Mouse (Mus musculus): ENCODE data around the gene Chn1. TPM values are rescaled to one million over a fixed set of nuclear protein-coding genes. Genes with fewer than 3 reads are reported as not detected.

Chn1 gene
- polyA plus RNA-seq, 1 experiment from 2014 or later = 84.1 TPM

GRCm38 (mm10) chr2:73585347-73585831 lies 189.8 kb downstream of the Chn1 start:
- Histone ChIP-seq H3K4me1 (ENCODE audit: control insufficient read depth, insufficient read depth, low read length) (peaks cover 11% of the 10 kb centered on the region), H3K9ac (ENCODE audit: low read depth, low read length) (peak overlapping the region; percentile 32; the same call in 1 of the 2 replicates), H3K27me3 (ENCODE audit: control insufficient read depth, insufficient read depth, low read depth, low read length) (peaks cover 4% of the 10 kb centered on the region; the same call in 1 of the 2 replicates), H3K9me3 (replicated peaks; ENCODE audit: control insufficient read depth, low read length, poor library complexity, severe bottlenecking) (no peaks in the 10 kb centered on the region), H3K27ac (ENCODE audit: low read length) (no peak overlapping the region), H3K4me3 (ENCODE audit: low read depth, low read length) (peak overlapping the region; percentile 35), H3K4me2 (ENCODE audit: low read length) (peak overlapping the region; percentile 58), H3K36me3 (ENCODE audit: control insufficient read depth, insufficient read depth, low read length) (no peaks in the 10 kb centered on the region)
- 0 out of 2 replicates have a peak, but pooled peaks have one; percentile 30 for ATAC-seq
- WGBS = 11% methylated on average over 12 of the region's 12 CpGs

GRCm38 (mm10) chr2:73584645-73585346 lies 190.3 kb downstream of the Chn1 start:
- Histone ChIP-seq H3K9me3 (replicated peaks; ENCODE audit: control insufficient read depth, low read length, poor library complexity, severe bottlenecking) (no peaks in the 10 kb centered on the region), H3K9ac (ENCODE audit: low read depth, low read length) (peak overlapping the region; percentile 32), H3K4me2 (ENCODE audit: low read length) (peak overlapping the region; percentile 58), H3K4me1 (ENCODE audit: control insufficient read depth, insufficient read depth, low read length) (peaks cover 6% of the 10 kb centered on the region), H3K36me3 (ENCODE audit: control insufficient read depth, insufficient read depth, low read length) (no peaks in the 10 kb centered on the region), H3K27me3 (ENCODE audit: control insufficient read depth, insufficient read depth, low read depth, low read length) (peaks cover 4% of the 10 kb centered on the region; the same call in 1 of the 2 replicates), H3K4me3 (ENCODE audit: low read depth, low read length) (peak overlapping the region; percentile 35), H3K27ac (ENCODE audit: low read length) (no peak overlapping the region)
- peak; percentile 86 for ATAC-seq
- WGBS = 2% methylated on average over 15 of the region's 18 CpGs

GRCm38 (mm10) chr2:73580720-73581119 lies 194.4 kb downstream of the Chn1 start:
- ATAC-seq = no peak
- H3K36me3 ChIP-seq (ENCODE audit: control insufficient read depth, insufficient read depth, low read length) = no peaks in the 10 kb centered on the region
- no peak overlapping the region for H3K9ac ChIP-seq (ENCODE audit: low read depth, low read length)
- no peak overlapping the region for H3K4me2 ChIP-seq (ENCODE audit: low read length)
- no peak overlapping the region for H3K4me3 ChIP-seq (ENCODE audit: low read depth, low read length)
- peaks cover 4% of the 10 kb centered on the region for H3K4me1 ChIP-seq (ENCODE audit: control insufficient read depth, insufficient read depth, low read length)
- 89% methylated on average over 5 of the region's 5 CpGs for WGBS
- peaks cover 4% of the 10 kb centered on the region; the same call in 1 of the 2 replicates for H3K27me3 ChIP-seq (ENCODE audit: control insufficient read depth, insufficient read depth, low read depth, low read length)
- H3K27ac ChIP-seq (ENCODE audit: low read length) = no peak overlapping the region
- H3K9me3 ChIP-seq (replicated peaks; ENCODE audit: control insufficient read depth, low read length, poor library complexity, severe bottlenecking) = no peaks in the 10 kb centered on the region

- Histone ChIP-seq H3K4me3 (ENCODE audit: low read depth, low read length) (no peak within 1 kb of the TSS), H3K4me2 (ENCODE audit: low read length) (no peak within 1 kb of the TSS), H3K27me3 (ENCODE audit: control insufficient read depth, insufficient read depth, low read depth, low read length) (peaks cover 4% of the 10 kb centered on the region; the same call in 1 of the 2 replicates), H3K36me3 (ENCODE audit: control insufficient read depth, insufficient read depth, low read length) (no peaks in the 10 kb centered on the region), H3K9ac (ENCODE audit: low read depth, low read length) (no peak within 1 kb of the TSS), H3K4me1 (ENCODE audit: control insufficient read depth, insufficient read depth, low read length) (no peaks in the 10 kb centered on the region; the same call in 1 of the 2 replicates), H3K27ac (ENCODE audit: low read length) (no peak within 1 kb of the TSS), H3K9me3 (replicated peaks; ENCODE audit: control insufficient read depth, low read length, poor library complexity, severe bottlenecking) (no peaks in the 10 kb centered on the region)
- no peak for ATAC-seq
- WGBS = 92% methylated on average over 9 of the region's 9 CpGs
Observed at GRCm38 (mm10) chr2:73580166-73580565, 195.0 kb downstream of the Chn1 start, which contains the start of gene Chrna1. Gene Chrna1 (minus strand): TSS chr2:73580338.

GRCm38 (mm10) chr2:73579168-73579567 lies 196.0 kb downstream of the Chn1 start:
- Histone ChIP-seq H3K9me3 (replicated peaks; ENCODE audit: control insufficient read depth, low read length, poor library complexity, severe bottlenecking) (no peaks in the 10 kb centered on the region), H3K4me3 (ENCODE audit: low read depth, low read length) (no peak overlapping the region), H3K27me3 (ENCODE audit: control insufficient read depth, insufficient read depth, low read depth, low read length) (peaks cover 4% of the 10 kb centered on the region; the same call in 1 of the 2 replicates), H3K27ac (ENCODE audit: low read length) (no peak overlapping the region), H3K4me1 (ENCODE audit: control insufficient read depth, insufficient read depth, low read length) (no peaks in the 10 kb centered on the region), H3K9ac (ENCODE audit: low read depth, low read length) (no peak overlapping the region), H3K4me2 (ENCODE audit: low read length) (no peak overlapping the region), H3K36me3 (ENCODE audit: control insufficient read depth, insufficient read depth, low read length) (no peaks in the 10 kb centered on the region)
- ATAC-seq = no peak
- 62% methylated on average over 5 of the region's 5 CpGs for WGBS

GRCm38 (mm10) chr2:73574418-73574817 lies 200.7 kb downstream of the Chn1 start:
- no peaks in the 10 kb centered on the region for H3K36me3 ChIP-seq (ENCODE audit: control insufficient read depth, insufficient read depth, low read length)
- H3K27me3 ChIP-seq (ENCODE audit: control insufficient read depth, insufficient read depth, low read depth, low read length) = no peaks in the 10 kb centered on the region
- ATAC-seq = no peak
- no peaks in the 10 kb centered on the region for H3K9me3 ChIP-seq (replicated peaks; ENCODE audit: control insufficient read depth, low read length, poor library complexity, severe bottlenecking)
- H3K4me3 ChIP-seq (ENCODE audit: low read depth, low read length) = no peak overlapping the region
- H3K9ac ChIP-seq (ENCODE audit: low read depth, low read length) = no peak overlapping the region
- H3K4me2 ChIP-seq (ENCODE audit: low read length) = no peak overlapping the region
- peaks cover 5% of the 10 kb centered on the region; the same call in 1 of the 2 replicates for H3K4me1 ChIP-seq (ENCODE audit: control insufficient read depth, insufficient read depth, low read length)
- H3K27ac ChIP-seq (ENCODE audit: low read length) = no peak overlapping the region
- 90% methylated on average over 6 of the region's 6 CpGs for WGBS

- peaks cover 5% of the 10 kb centered on the region; the same call in 1 of the 2 replicates for H3K4me1 ChIP-seq (ENCODE audit: control insufficient read depth, insufficient read depth, low read length)
- H3K4me3 ChIP-seq (ENCODE audit: low read depth, low read length) = no peak overlapping the region
- H3K9me3 ChIP-seq (replicated peaks; ENCODE audit: control insufficient read depth, low read length, poor library complexity, severe bottlenecking) = no peaks in the 10 kb centered on the region
- no peaks in the 10 kb centered on the region for H3K36me3 ChIP-seq (ENCODE audit: control insufficient read depth, insufficient read depth, low read length)
- no peak overlapping the region for H3K27ac ChIP-seq (ENCODE audit: low read length)
- H3K9ac ChIP-seq (ENCODE audit: low read depth, low read length) = no peak overlapping the region
- H3K4me2 ChIP-seq (ENCODE audit: low read length) = no peak overlapping the region
- H3K27me3 ChIP-seq (ENCODE audit: control insufficient read depth, insufficient read depth, low read depth, low read length) = no peaks in the 10 kb centered on the region
- ATAC-seq = no peak
- 91% methylated on average over 4 of the region's 4 CpGs for WGBS
Observed at GRCm38 (mm10) chr2:73573556-73573955, 201.6 kb downstream of the Chn1 start.

- no peaks in the 10 kb centered on the region for H3K36me3 ChIP-seq (ENCODE audit: control insufficient read depth, insufficient read depth, low read length)
- peak overlapping the region; percentile 64 for H3K27ac ChIP-seq (ENCODE audit: low read length)
- peaks cover 5% of the 10 kb centered on the region; the same call in 1 of the 2 replicates for H3K4me1 ChIP-seq (ENCODE audit: control insufficient read depth, insufficient read depth, low read length)
- H3K9me3 ChIP-seq (replicated peaks; ENCODE audit: control insufficient read depth, low read length, poor library complexity, severe bottlenecking) = no peaks in the 10 kb centered on the region
- H3K4me2 ChIP-seq (ENCODE audit: low read length) = peak overlapping the region; percentile 52
- peak; percentile 94 for ATAC-seq
- no peaks in the 10 kb centered on the region for H3K27me3 ChIP-seq (ENCODE audit: control insufficient read depth, insufficient read depth, low read depth, low read length)
- peak overlapping the region; percentile 33 for H3K4me3 ChIP-seq (ENCODE audit: low read depth, low read length)
- peak overlapping the region; percentile 10; the same call in 1 of the 2 replicates for H3K9ac ChIP-seq (ENCODE audit: low read depth, low read length)
- WGBS = 16% methylated on average over 23 of the region's 23 CpGs
Observed at GRCm38 (mm10) chr2:73572539-73573372, 202.4 kb downstream of the Chn1 start.

Measured in midbrain, embryonic 16.5 days (tissue).